Mouse (Mus musculus) liver, embryonic 16.5 days (tissue): ENCODE measurements at regions not wholly inside any gene's neighbourhood (a gene's known extent, or its start where the extent isn't known, plus 50 kb on each side); places are given as distances from the start of the nearest gene placed in this dataset.

ENCODE experiments used
- ATAC-seq: fragments of 200-750 bp; cut with Nextera tagmentation; 2 replicates; pipeline ENCODE4 v1.8.0; 2017; ENCODE audit warnings: low read depth, mild to moderate bottlenecking, moderate number of reproducible peaks, moderate library complexity
- H3K27ac ChIP-seq: fragments of 300-500 bp; sonication (generic); 2 replicates; pipeline ENCODE4 v1.5.1; 2014; ENCODE audit warnings: mild to moderate bottlenecking, low read length
- H3K27me3 ChIP-seq: fragments of 300-500 bp; sonication (generic); 2 replicates; pipeline ENCODE4 v1.6.1; 2014; ENCODE audit warnings: low read depth, low read length, mixed read lengths; ENCODE audit not compliant: control insufficient read depth, insufficient read depth
- H3K36me3 ChIP-seq: fragments of 300-500 bp; sonication (generic); 2 replicates; pipeline ENCODE4 v1.6.1; 2014; ENCODE audit warnings: mild to moderate bottlenecking; ENCODE audit not compliant: control insufficient read depth, insufficient read depth
- H3K4me1 ChIP-seq: fragments of 300-500 bp; sonication (generic); 2 replicates; pipeline ENCODE4 v1.6.1; 2014; ENCODE audit warnings: low read depth, low read length, mixed read lengths; ENCODE audit not compliant: control insufficient read depth
- H3K4me2 ChIP-seq: fragments of 300-500 bp; sonication (generic); 2 replicates; pipeline ENCODE4 v1.6.1; 2014; ENCODE audit warnings: low read depth, low read length, mixed read lengths
- H3K4me3 ChIP-seq: fragments of 300-500 bp; sonication (generic); 2 replicates; pipeline ENCODE4 v1.5.1; 2014; ENCODE audit warnings: low read depth, mild to moderate bottlenecking, low read length
- H3K9ac ChIP-seq: fragments of 300-500 bp; sonication (generic); 2 replicates; pipeline ENCODE4 v1.6.1; 2014; ENCODE audit warnings: low read depth, low read length
- H3K9me3 ChIP-seq: fragments of 300-500 bp; sonication (generic); replicated peaks from 2 replicates; pipeline ENCODE4 v1.6.1; 2016; ENCODE audit warnings: low read length; ENCODE audit not compliant: control insufficient read depth
- WGBS: fragments of 180-500 bp; shearing (Covaris S2); extraction: QIAGEN DNeasy Blood & Tissue Kit; methylation state at CpG from one replicate; pipeline ENCODE4 v1.1.7; 2014; ENCODE audit not compliant: insufficient replicate concordance; 5-methylcytosine and 5-hydroxymethylcytosine counted together

DNA sequence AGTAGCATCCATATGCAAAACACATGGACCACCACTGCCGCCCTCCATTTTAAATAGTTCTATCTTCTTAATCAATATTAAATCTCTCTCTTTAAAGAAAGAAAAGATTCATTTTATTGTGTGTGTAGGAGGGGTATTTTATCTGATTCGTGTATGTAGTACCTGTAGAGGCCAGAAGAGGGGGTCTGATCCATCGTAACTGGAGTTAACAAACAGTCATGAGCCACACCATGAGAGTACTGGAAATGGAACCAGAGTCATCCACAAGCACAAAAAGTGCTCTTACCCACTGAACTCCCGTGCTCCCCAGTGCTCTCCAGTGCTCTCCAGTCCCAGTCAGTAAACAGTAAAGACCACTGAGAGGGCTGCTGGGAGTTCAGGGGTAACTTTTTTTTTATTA, 374.4 kb downstream of the Nuf2 start:
- Histone ChIP-seq H3K4me1 (no peaks in the 10 kb centered on the region), H3K4me3 (no peak overlapping the region), H3K27ac (no peak overlapping the region), H3K9me3 (no peaks in the 10 kb centered on the region), H3K36me3 (no peaks in the 10 kb centered on the region), H3K4me2 (no peak overlapping the region), H3K27me3 (no peaks in the 10 kb centered on the region), H3K9ac (no peak overlapping the region)
- no peak for ATAC-seq
- 56% methylated on average over 4 of the region's 4 CpGs for WGBS

- no peak for ATAC-seq
- H3K4me1 ChIP-seq = no peaks in the 10 kb centered on the region
- 53% methylated on average over 14 of the region's 14 CpGs for WGBS
- no peaks in the 10 kb centered on the region for H3K27me3 ChIP-seq
- no peak overlapping the region for H3K9ac ChIP-seq
- H3K9me3 ChIP-seq = no peaks in the 10 kb centered on the region
- H3K36me3 ChIP-seq = no peaks in the 10 kb centered on the region
- H3K27ac ChIP-seq = no peak overlapping the region
- H3K4me2 ChIP-seq = no peak overlapping the region
- no peak overlapping the region for H3K4me3 ChIP-seq
Observed at GRCm38 (mm10) chr1:169155484-169156459, 375.5 kb downstream of the Nuf2 start.

DNA sequence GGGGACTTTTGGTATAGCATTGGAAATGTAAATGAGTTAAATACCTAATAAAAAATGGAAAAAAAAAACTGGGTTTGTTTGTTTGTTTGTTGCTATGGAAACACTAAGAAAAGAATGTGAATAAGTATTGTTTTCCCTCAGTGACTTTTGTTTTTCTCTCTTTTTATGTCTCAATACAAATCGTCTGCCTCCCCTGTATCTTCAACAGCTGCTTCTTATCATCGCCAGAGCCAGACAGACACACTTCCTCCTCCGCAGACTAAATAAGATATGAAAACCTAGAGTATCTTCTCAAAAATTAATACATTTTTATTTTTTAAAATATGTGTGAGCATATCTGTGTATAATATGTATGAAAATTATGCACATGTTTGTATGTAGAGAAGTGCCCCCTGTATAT, 389.0 kb downstream of the Nuf2 start:
- Histone ChIP-seq H3K27me3 (no peaks in the 10 kb centered on the region), H3K36me3 (no peaks in the 10 kb centered on the region), H3K9ac (no peak overlapping the region), H3K27ac (no peak overlapping the region), H3K9me3 (no peaks in the 10 kb centered on the region), H3K4me3 (no peak overlapping the region), H3K4me2 (no peak overlapping the region), H3K4me1 (no peaks in the 10 kb centered on the region)
- WGBS = 37% methylated on average over 3 of the region's 3 CpGs
- no peak for ATAC-seq

DNA sequence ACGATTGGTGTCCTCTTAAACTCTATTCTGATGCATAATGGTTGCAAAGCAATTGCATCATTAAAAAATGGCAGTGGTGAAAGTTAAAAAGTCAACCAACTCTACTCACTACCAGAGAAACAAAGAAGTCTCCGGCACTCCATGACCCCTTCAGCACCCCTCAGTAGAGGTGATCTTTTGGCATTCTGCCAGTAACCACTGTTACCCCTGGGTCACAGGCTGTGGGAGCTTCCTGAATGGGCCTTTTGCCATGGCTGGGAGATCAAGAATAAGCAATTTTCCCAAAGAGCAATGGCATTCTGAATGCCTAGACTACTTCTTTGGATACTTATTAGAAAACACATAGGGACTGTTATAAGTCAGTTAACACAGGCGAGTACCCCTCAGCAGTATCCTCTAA, 391.2 kb downstream of the Nuf2 start:
- Histone ChIP-seq H3K27me3 (no peaks in the 10 kb centered on the region), H3K4me3 (no peak overlapping the region), H3K27ac (no peak overlapping the region), H3K4me2 (no peak overlapping the region), H3K36me3 (no peaks in the 10 kb centered on the region), H3K9me3 (no peaks in the 10 kb centered on the region), H3K9ac (no peak overlapping the region), H3K4me1 (no peaks in the 10 kb centered on the region)
- WGBS = 55% methylated on average over 3 of the region's 3 CpGs
- no peak for ATAC-seq

DNA sequence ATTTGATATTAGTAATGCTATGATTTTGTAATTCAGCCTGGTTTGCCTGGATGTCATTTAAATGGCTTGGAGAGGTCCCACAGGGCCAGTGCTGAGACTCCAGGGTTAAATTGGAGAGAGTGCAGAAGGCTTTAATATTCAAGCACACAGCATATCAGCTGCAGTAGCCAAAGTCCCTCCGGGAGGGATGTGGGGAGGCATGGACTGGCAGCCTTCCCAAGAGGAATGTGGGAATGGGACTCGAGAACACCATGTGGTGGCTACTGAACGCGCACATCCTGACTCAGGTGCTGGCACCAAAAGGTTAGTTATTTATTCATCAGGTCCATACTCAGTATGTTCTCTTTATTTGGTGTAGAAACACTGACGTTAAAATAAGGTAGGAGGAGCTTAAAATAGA, 391.8 kb downstream of the Nuf2 start:
- 65% methylated on average over 5 of the region's 5 CpGs for WGBS
- Histone ChIP-seq H3K4me1 (no peaks in the 10 kb centered on the region), H3K27ac (no peak overlapping the region), H3K9ac (no peak overlapping the region), H3K9me3 (no peaks in the 10 kb centered on the region), H3K27me3 (no peaks in the 10 kb centered on the region), H3K36me3 (no peaks in the 10 kb centered on the region), H3K4me2 (no peak overlapping the region), H3K4me3 (no peak overlapping the region)
- no peak for ATAC-seq

- H3K36me3 ChIP-seq = no peaks in the 10 kb centered on the region
- H3K27ac ChIP-seq = no peak overlapping the region
- no peak overlapping the region for H3K4me3 ChIP-seq
- no peaks in the 10 kb centered on the region for H3K27me3 ChIP-seq
- H3K9ac ChIP-seq = no peak overlapping the region
- no peaks in the 10 kb centered on the region for H3K4me1 ChIP-seq
- no peak overlapping the region for H3K4me2 ChIP-seq
- no peak for ATAC-seq
- no peaks in the 10 kb centered on the region for H3K9me3 ChIP-seq
- 53% methylated on average over 2 of the region's 2 CpGs for WGBS
Observed at GRCm38 (mm10) chr1:169139184-169139486, 392.1 kb downstream of the Nuf2 start.

GRCm38 (mm10) chr1:169138404-169139183, 392.7 kb downstream of the Nuf2 start:
- H3K27me3 ChIP-seq = no peaks in the 10 kb centered on the region
- H3K9ac ChIP-seq = no peak overlapping the region
- H3K27ac ChIP-seq = no peak overlapping the region
- H3K4me2 ChIP-seq = no peak overlapping the region
- no peaks in the 10 kb centered on the region for H3K36me3 ChIP-seq
- 46% methylated on average over 6 of the region's 6 CpGs for WGBS
- H3K9me3 ChIP-seq = no peaks in the 10 kb centered on the region
- no peak overlapping the region for H3K4me3 ChIP-seq
- no peaks in the 10 kb centered on the region for H3K4me1 ChIP-seq
- no peak for ATAC-seq

GRCm38 (mm10) chr1:169135542-169135941, 395.7 kb downstream of the Nuf2 start:
- Histone ChIP-seq H3K4me2 (no peak overlapping the region), H3K36me3 (no peaks in the 10 kb centered on the region), H3K9me3 (no peaks in the 10 kb centered on the region), H3K27me3 (no peaks in the 10 kb centered on the region), H3K4me1 (no peaks in the 10 kb centered on the region), H3K9ac (no peak overlapping the region), H3K27ac (no peak overlapping the region), H3K4me3 (no peak overlapping the region)
- ATAC-seq = no peak

- Histone ChIP-seq H3K36me3 (no peaks in the 10 kb centered on the region), H3K9ac (no peak overlapping the region), H3K9me3 (no peaks in the 10 kb centered on the region), H3K27ac (no peak overlapping the region), H3K4me1 (no peaks in the 10 kb centered on the region), H3K27me3 (no peaks in the 10 kb centered on the region), H3K4me3 (no peak overlapping the region), H3K4me2 (no peak overlapping the region)
- ATAC-seq = no peak
- 48% methylated on average over 4 of the region's 4 CpGs for WGBS
Observed at GRCm38 (mm10) chr1:169103669-169104068, 427.6 kb downstream of the Nuf2 start.
